Mouse (Mus musculus): ENCODE measurements around the gene Olfr967. TPM values are rescaled to one million over a fixed set of nuclear protein-coding genes. Genes with fewer than 3 reads are reported as not detected.
"Not testable (repeated sequence)": the region's sequence is repeated elsewhere in the genome, so short reads cannot be mapped to it uniquely, and the experiment has no call there.

Gene Olfr967
- not detected in 2 replicates for polyA plus RNA-seq (2012; rRNA removed)

- DNase-seq (ENCODE audit: low spot score): no peak
Observed at GRCm38 (mm10) chr9:39745949-39746348, at the start of gene Olfr967. Gene Olfr967 (plus strand): TSS chr9:39746249.

GRCm38 (mm10) chr9:39701123-39701522 lies 44.9 kb upstream of the Olfr967 start:
- not testable (repeated sequence) for DNase-seq (ENCODE audit: low spot score)

GRCm38 (mm10) chr9:39707017-39707416 lies 39.0 kb upstream of the Olfr967 start, which contains the start of gene Olfr149:
Gene Olfr149 (minus strand): TSS chr9:39707117.
- no peak for DNase-seq (ENCODE audit: low spot score)

- DNase-seq (ENCODE audit: low spot score): no peak
Observed at GRCm38 (mm10) chr9:39708958-39709357, 37.1 kb upstream of the Olfr967 start.

DNA sequence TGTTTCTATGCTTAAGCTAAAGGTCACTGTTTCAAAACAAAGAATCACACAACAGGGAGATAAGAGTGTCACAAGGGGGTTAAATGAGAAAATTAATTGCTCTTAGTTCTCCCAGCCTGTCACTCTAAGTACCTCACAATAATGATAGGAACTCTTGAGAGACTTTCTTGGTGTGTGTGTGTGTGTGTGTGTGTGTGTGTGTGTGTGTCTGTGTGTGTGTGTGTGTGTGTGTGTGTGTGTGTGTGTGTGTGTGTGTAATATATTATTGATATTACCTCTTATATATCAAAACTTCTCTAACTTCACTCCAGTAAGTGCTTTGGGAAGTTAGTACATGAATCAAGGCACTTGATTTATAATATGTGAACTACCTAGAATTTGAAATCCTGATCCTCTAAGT lies 35.0 kb upstream of the Olfr967 start, which contains the start of gene Olfr965:
Gene Olfr965 (plus strand): TSS at position 301 of the 400 bp plus-strand sequence.
- no peak for DNase-seq (ENCODE audit: low spot score)

DNA sequence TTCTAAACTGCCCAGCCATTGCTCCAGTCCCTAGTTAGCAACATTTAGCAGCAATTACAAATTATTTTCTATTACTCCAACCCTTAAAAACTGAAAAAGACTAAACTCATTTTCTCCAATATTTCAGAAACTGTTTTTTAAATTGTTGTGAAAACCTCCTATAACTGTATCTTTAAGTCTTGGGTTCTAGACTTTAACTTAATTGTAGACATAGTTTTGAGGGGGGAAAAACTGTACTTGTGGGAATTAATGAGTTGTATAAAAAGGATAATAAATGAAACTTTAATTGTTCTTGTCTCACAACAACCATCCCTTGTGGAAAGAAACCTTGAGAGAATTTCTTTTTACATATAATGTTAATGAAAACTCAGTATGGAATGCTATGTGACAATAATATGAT lies 15.4 kb upstream of the Olfr967 start, which contains the start of gene Olfr150:
Gene Olfr150 (plus strand): TSS at position 301 of the 400 bp plus-strand sequence.
- no peak for DNase-seq (ENCODE audit: low spot score)

DNA sequence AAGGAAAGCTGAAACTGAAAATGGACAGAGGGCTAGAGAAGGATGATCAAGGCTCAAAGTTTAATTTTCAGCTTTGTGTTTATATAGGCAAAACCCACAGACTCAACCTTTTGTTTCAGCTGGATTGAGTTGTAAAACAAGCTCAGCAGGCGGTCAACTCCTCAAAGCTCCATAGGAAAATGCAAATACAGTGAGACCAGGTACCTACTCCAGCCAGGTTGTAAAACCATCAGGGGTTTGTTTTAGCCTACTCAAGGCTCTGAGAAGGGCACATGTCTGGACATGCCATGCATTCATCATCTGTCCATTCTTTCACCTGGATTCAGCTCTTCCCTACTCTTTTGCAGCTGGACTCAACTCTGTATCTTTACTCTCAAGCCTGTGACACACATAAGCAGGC lies 5.3 kb upstream of the Olfr967 start:
- no peak for DNase-seq (ENCODE audit: low spot score)

DNA sequence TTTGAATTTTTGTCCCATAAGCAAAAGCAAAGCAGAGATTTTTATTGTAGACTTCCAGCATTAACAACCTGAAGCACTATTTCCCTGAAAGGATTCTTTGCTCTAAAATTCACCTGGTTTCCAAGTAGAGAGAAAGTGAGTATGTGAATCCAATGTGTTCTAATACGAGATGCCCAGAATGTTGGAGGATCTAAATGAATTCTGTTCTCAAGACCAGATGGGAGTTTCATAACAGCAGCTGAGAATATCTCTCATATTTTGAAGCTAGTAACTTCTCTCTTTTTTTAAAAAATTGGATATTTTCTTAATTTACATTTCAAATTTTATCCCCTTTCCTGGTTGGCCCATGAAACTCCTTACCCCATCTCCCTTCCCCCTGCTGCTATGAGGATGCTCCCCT lies 379 bp downstream of the Olfr967 start:
- no peak for DNase-seq (ENCODE audit: low spot score)

DNA sequence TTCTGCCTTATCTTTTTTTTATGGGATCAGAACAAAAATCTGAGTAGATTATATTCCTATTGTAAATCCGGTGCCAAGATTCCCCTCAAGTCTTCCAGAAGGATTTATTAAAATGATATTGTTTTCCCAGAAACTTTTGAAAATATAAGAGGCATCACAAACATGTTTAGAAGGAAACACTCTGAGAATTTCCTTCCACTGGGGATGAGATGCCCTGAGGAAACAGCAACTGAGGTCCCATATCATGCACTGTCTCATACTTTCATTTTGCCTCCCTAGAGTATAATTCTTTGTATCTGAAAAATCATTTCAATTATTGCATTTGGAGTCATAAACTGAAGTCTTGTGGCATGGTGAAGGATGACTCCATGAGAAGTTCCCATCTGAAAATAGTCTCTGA lies 37.1 kb downstream of the Olfr967 start, which contains the start of gene Olfr968:
Gene Olfr968 (minus strand): TSS at position 101 of the 400 bp plus-strand sequence.
- DNase-seq (ENCODE audit: low spot score): no peak

- DNase-seq (ENCODE audit: low spot score): no peak
Observed at GRCm38 (mm10) chr9:39790558-39790957, 44.5 kb downstream of the Olfr967 start, which contains the start of gene Olfr969. Gene Olfr969 (plus strand): TSS chr9:39790945.

Other genes starting within 250 kb of the Olfr967 start
- not detected in 2 replicates for gene Olfr957, start 230.4 kb upstream of the Olfr967 start, polyA plus RNA-seq (2012; rRNA removed)
- gene Olfr958, start 192.2 kb upstream of the Olfr967 start, polyA plus RNA-seq (2012; rRNA removed): not detected in 2 replicates
- not detected in 2 replicates for gene Olfr959, start 170.7 kb upstream of the Olfr967 start, polyA plus RNA-seq (2012; rRNA removed)
- gene AW551984, start 141.8 kb upstream of the Olfr967 start, polyA plus RNA-seq (2012; rRNA removed): 14.8 and 16.8 TPM in 2 replicates
- gene Olfr148, start 135.6 kb upstream of the Olfr967 start, polyA plus RNA-seq (2012; rRNA removed): not detected in 2 replicates
- not detected in 2 replicates for gene Olfr960, start 124.9 kb upstream of the Olfr967 start, polyA plus RNA-seq (2012; rRNA removed)
- not detected in 2 replicates for gene Olfr961, start 101.2 kb upstream of the Olfr967 start, polyA plus RNA-seq (2012; rRNA removed)
- not detected in 2 replicates for gene Olfr963, start 79.0 kb upstream of the Olfr967 start, polyA plus RNA-seq (2012; rRNA removed)
- not detected in 2 replicates for gene Olfr149, start 39.1 kb upstream of the Olfr967 start, polyA plus RNA-seq (2012; rRNA removed)
- gene Olfr965, start 34.9 kb upstream of the Olfr967 start, polyA plus RNA-seq (2012; rRNA removed): not detected in 2 replicates
- not detected in 2 replicates for gene Olfr150, start 15.3 kb upstream of the Olfr967 start, polyA plus RNA-seq (2012; rRNA removed)
- not detected in 2 replicates for gene Olfr968, start 37.0 kb downstream of the Olfr967 start, polyA plus RNA-seq (2012; rRNA removed)
- not detected in 2 replicates for gene Olfr969, start 44.7 kb downstream of the Olfr967 start, polyA plus RNA-seq (2012; rRNA removed)
- not detected in 2 replicates for gene Olfr970, start 62.6 kb downstream of the Olfr967 start, polyA plus RNA-seq (2012; rRNA removed)
- gene Olfr971, start 90.6 kb downstream of the Olfr967 start, polyA plus RNA-seq (2012; rRNA removed): not detected in 2 replicates
- gene Olfr972, start 120.2 kb downstream of the Olfr967 start, polyA plus RNA-seq (2012; rRNA removed): not detected in 2 replicates
- not detected in 2 replicates for gene Olfr229, start 161.1 kb downstream of the Olfr967 start, polyA plus RNA-seq (2012; rRNA removed)
- gene Olfr974, start 191.3 kb downstream of the Olfr967 start, polyA plus RNA-seq (2012; rRNA removed): not detected in 2 replicates
- gene Olfr975, start 205.8 kb downstream of the Olfr967 start, polyA plus RNA-seq (2012; rRNA removed): not detected in 2 replicates
- not detected in 2 replicates for gene Olfr976, start 214.9 kb downstream of the Olfr967 start, polyA plus RNA-seq (2012; rRNA removed)
- not detected in 2 replicates for gene Olfr978, start 245.9 kb downstream of the Olfr967 start, polyA plus RNA-seq (2012; rRNA removed)